Mouse (Mus musculus) liver, embryonic 11.5 days (tissue): ENCODE measurements around the gene 9930021J03Rik. TPM values are rescaled to one million over a fixed set of nuclear protein-coding genes. Genes with fewer than 3 reads are reported as not detected.

Experiments
- ATAC-seq: fragments of 200-750 bp; cut with Nextera tagmentation; replicated peaks from 2 replicates; pipeline ENCODE4 v1.8.0; 2017; ENCODE audit warnings: moderate number of reproducible peaks, mild to moderate bottlenecking, moderate TSS enrichment, moderate library complexity; ENCODE audit not compliant: low FRiP score
- DNase-seq: peaks from one replicate; pipeline ENCODE4 v3.0.0-alpha.2; 2017; ENCODE audit warnings: low spot score
- H3K27ac ChIP-seq: fragments of 300-500 bp; sonication (generic); 2 replicates; pipeline ENCODE4 v1.5.1; 2014; ENCODE audit warnings: mild to moderate bottlenecking, low read depth, low read length, control low read depth
- H3K27me3 ChIP-seq: fragments of 300-500 bp; sonication (generic); replicated peaks from 2 replicates; pipeline ENCODE4 v1.6.1; 2014; ENCODE audit warnings: low read length, mixed read lengths; ENCODE audit not compliant: control insufficient read depth, insufficient read depth
- H3K36me3 ChIP-seq: fragments of 300-500 bp; sonication (generic); 2 replicates; pipeline ENCODE4 v1.6.1; 2014; ENCODE audit warnings: mild to moderate bottlenecking, low read length, moderate library complexity, mixed read lengths; ENCODE audit not compliant: control insufficient read depth, insufficient read depth
- H3K4me1 ChIP-seq: fragments of 300-500 bp; sonication (generic); replicated peaks from 2 replicates; pipeline ENCODE4 v1.6.1; 2014; ENCODE audit warnings: low read length, mixed read lengths; ENCODE audit not compliant: control insufficient read depth, insufficient read depth
- H3K4me2 ChIP-seq: fragments of 300-500 bp; sonication (generic); 2 replicates; pipeline ENCODE4 v1.6.1; 2014; ENCODE audit warnings: mild to moderate bottlenecking, control low read depth, moderate library complexity
- H3K4me3 ChIP-seq: fragments of 300-500 bp; sonication (generic); 2 replicates; pipeline ENCODE4 v1.5.1; 2014; ENCODE audit warnings: low read depth, low read length, control low read depth
- H3K9ac ChIP-seq: fragments of 300-500 bp; sonication (generic); 2 replicates; pipeline ENCODE4 v1.6.1; 2014; ENCODE audit warnings: low read depth, low read length, control low read depth
- H3K9me3 ChIP-seq: fragments of 300-500 bp; sonication (generic); 2 replicates; pipeline ENCODE4 v1.6.1; 2016; ENCODE audit warnings: low read length, inconsistent platforms, mixed read lengths; ENCODE audit not compliant: control insufficient read depth
- WGBS: fragments of 180-500 bp; shearing (Covaris S2); extraction: QIAGEN DNeasy Blood & Tissue Kit; methylation state at CpG from one replicate; pipeline ENCODE4 v1.1.7; 2014; 5-methylcytosine and 5-hydroxymethylcytosine counted together
- polyA plus RNA-seq: library from polyadenylated mRNA; unstranded; fragments of >200 nt; fragmentation: Nextera tagmentation; extraction: Ambion mirVana; gene quantifications from 2 replicates; pipeline ENCODE4 v1.2.1, GENCODE M21; 2014

The 9930021J03Rik gene
- polyA plus RNA-seq, 1 experiment from 2014 or later: 5.2 TPM

DNA sequence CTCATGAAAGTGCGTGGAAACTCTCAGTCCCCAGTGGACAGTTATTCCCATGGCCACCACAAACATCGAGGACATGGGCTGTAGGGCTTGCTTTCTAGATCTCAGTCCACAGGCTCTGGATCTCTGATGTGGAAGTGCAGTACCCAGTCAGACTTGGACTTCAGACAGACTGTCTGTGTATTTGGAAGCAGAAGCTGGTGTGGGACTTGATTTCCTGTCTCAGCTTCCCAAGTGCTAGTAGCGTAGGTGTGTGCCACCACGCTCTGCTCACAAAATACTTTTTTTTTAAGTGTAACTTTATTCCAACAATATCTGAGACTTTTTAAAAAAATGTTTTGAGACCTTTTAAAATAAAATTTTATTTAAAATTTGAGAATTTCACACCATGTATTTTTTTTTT, 109.5 kb downstream of the 9930021J03Rik start:
- no peak overlapping the region for H3K27ac ChIP-seq
- ATAC-seq (no peak), DNase-seq (no peak)
- no peak overlapping the region for H3K4me3 ChIP-seq
- H3K9me3 ChIP-seq: no peaks in the 10 kb centered on the region
- H3K27me3 ChIP-seq: no peaks in the 10 kb centered on the region
- H3K4me1 ChIP-seq: no peaks in the 10 kb centered on the region
- H3K36me3 ChIP-seq: no peaks in the 10 kb centered on the region
- no peak overlapping the region for H3K4me2 ChIP-seq
- no peak overlapping the region for H3K9ac ChIP-seq
- WGBS: 89% methylated on average over 4 of the region's 4 CpGs

DNA sequence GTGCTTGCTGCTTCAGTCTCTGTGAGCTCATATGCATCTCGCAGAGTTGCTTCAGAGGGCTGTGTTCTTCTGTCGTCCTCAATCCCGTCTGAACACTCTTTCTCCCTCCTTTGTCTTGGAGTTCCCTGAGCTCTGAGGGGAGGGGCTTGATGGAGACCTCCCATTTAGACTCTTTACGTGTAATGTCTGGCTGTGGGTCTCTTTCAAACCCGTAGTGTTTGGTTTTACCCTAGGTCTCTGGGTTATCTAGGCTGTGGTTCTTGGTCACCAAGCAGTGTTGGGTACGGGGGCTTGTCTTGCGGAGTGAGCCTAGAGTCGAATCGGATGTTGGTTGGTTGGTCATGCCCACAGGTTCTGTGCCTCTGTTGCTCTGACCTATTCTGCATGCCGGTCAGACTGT, 110.7 kb downstream of the 9930021J03Rik start:
- H3K4me3 ChIP-seq: no peak overlapping the region
- no peaks in the 10 kb centered on the region for H3K9me3 ChIP-seq
- H3K27ac ChIP-seq: no peak overlapping the region
- ATAC-seq: no peak
- no peaks in the 10 kb centered on the region for H3K4me1 ChIP-seq
- no peaks in the 10 kb centered on the region for H3K27me3 ChIP-seq
- no peak for DNase-seq
- H3K4me2 ChIP-seq: no peak overlapping the region
- no peak overlapping the region for H3K9ac ChIP-seq
- WGBS: 91% methylated on average over 10 of the region's 10 CpGs
- no peaks in the 10 kb centered on the region for H3K36me3 ChIP-seq

DNA sequence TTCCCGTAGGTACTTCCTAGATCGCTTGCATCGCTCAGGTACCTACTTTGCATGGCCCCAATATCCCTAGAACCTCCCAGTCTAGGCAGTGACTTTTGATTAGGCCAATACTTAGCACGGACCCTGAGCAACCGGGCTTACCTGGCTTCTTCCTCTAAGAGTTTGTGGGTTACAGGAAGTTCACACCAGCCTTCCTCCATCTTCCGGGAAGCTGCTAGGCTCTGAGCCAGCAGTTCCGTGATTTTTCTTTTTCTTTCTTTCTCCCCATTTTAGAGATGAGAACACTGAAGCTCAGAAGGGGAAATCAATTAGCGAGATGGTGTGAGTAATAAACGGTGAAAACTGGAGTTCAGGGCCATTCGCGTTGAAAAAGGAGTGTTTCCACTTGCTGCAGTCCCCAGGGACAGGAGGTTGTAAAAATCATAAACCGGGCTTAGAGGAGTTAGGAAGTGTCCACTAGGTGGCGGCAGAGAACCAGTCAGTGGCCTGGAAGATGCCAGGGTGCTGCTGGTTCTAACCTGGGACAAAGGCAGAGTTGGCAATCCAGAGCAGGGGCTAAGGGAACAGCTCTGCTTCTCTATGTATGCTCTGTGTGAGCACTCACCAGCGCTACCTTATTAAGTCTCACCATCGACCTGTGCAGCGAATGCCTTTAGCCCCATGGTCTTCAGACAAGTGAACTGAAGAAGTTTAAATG, 121.8 kb downstream of the 9930021J03Rik start:
- no peaks in the 10 kb centered on the region for H3K27me3 ChIP-seq
- no peak overlapping the region for H3K4me2 ChIP-seq
- no peak overlapping the region for H3K9ac ChIP-seq
- peaks cover 9% of the 10 kb centered on the region; the same call in 1 of the 2 replicates for H3K9me3 ChIP-seq
- no peak overlapping the region for H3K27ac ChIP-seq
- peak; percentile 56 for DNase-seq
- H3K36me3 ChIP-seq: no peaks in the 10 kb centered on the region
- 51% methylated on average over 16 of the region's 16 CpGs for WGBS
- H3K4me1 ChIP-seq: no peaks in the 10 kb centered on the region; the same call in 1 of the 2 replicates
- ATAC-seq: no peak
- no peak overlapping the region for H3K4me3 ChIP-seq

DNA sequence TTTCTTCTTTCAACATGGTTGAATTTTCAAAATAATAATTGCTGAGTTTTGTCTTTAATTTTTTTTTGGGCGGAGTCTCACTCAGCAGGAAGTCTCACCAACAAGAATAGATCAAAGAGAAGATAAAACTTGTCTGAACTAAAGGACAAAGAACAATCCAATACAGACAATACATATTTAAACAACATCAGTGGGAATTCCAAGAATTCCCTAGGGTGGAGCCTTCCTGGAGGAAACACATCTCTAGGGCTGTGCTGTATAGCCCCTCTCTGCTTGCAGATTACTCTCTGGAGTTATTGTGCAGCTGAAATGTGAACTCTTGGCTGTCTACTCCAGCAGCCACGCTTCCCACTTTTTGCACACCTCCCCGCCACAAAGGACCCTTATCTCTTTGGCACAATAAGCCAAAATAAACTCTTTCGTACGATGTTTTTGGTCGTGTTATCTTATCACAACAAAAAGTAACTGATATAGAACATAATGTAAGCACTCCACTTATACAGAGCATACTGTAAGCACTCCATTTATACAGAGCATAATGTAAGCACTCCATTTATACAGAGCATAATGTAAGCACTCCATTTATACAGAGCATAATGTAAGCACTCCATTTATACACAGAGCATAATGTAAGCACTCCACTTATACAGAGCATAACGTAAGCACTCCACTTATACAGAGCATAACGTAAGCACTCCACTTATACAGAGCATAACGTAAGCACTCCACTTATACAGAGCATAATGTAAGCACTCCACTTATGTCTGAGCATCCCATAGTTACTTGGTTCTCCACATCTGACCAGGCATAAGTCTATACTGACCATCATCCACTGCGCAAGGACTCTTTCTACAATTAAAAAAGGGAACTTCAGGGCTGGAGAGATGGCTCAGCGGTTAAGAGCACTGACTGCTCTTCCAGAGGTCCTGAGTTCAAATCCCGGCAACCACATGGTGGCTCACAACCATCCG, 125.3 kb downstream of the 9930021J03Rik start:
- no peaks in the 10 kb centered on the region; the same call in 1 of the 2 replicates for H3K4me1 ChIP-seq
- no peak for ATAC-seq

DNA sequence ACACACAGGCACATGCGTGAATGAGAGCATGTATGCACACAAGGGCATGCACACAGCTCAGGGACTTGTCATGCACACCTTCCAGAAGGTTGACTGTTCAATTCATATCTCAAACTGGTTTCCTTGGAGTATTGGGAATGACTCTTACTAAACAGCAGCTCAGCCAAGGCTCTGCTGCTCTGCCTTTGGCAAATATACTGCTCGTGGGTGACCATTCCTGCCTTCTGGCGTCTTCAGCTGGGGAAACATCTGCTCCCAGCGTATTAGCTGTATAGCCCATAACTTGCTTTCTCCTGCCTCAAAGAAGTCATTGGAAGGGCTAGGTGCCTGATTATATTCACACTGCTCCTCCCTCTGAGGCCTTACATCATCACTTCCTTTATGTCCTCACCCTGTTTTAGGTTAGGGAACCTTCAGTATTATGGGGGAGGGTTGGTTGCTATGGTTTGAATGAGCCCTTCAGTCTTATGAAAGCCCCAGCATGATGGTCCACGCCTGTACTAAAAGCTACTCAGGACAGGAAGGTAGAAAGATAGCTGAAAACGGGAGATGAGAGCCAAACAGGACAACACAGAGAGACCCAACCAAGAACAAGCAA, 127.5 kb downstream of the 9930021J03Rik start:
- H3K4me3 ChIP-seq: no peak overlapping the region
- H3K9me3 ChIP-seq: no peaks in the 10 kb centered on the region
- H3K4me1 ChIP-seq: no peaks in the 10 kb centered on the region; the same call in 1 of the 2 replicates
- no peak overlapping the region for H3K9ac ChIP-seq
- H3K36me3 ChIP-seq: no peaks in the 10 kb centered on the region
- DNase-seq: no peak
- no peak for ATAC-seq
- H3K27me3 ChIP-seq: no peaks in the 10 kb centered on the region
- H3K4me2 ChIP-seq: no peak overlapping the region
- no peak overlapping the region for H3K27ac ChIP-seq
- 79% methylated on average over 6 of the region's 6 CpGs for WGBS

More for the DNA sequence above, 125.3 kb downstream of the 9930021J03Rik start:
- Histone ChIP-seq H3K9me3 (peaks cover 9% of the 10 kb centered on the region; the same call in 1 of the 2 replicates), H3K4me3 (no peak overlapping the region), H3K9ac (no peak overlapping the region), H3K36me3 (no peaks in the 10 kb centered on the region), H3K27ac (no peak overlapping the region), H3K4me2 (no peak overlapping the region), H3K27me3 (no peaks in the 10 kb centered on the region)
- WGBS: 60% methylated on average over 13 of the region's 13 CpGs
- no peak for DNase-seq

DNA sequence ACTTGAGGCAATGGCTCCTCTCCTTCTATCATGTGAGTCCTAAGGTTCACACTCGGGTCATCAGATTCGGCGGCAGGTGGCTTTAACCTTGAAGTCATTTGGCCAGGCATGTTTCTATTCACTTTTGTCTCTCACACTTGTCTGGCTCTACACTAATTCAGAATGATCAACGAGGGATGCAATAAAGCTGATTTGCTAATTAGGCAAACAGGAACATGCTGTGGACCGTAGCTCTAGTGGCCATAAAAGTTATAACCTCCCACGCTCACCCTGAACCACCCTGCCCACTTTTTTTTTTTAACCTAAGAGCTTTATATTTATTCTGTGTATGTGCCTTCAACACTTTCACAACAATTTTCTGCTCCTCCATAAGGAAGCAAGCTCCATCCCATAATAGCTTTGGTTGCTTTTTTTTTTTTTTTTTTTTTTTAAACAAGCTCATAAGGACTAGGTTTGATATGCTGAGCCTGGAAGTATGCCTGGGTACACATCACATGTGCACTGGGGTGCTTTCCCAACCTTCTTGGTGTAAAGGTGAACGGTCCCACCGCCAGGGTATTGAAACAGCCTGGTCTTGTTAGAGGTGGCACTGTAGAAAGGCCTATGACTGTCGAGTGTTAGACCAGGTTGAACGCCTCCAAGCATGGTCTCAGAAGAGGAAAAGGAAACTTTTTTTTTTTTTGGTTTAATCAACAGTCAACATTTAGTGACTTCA, 129.2 kb downstream of the 9930021J03Rik start:
- Histone ChIP-seq H3K9ac (no peak overlapping the region), H3K27me3 (no peaks in the 10 kb centered on the region), H3K4me1 (no peaks in the 10 kb centered on the region; the same call in 1 of the 2 replicates), H3K27ac (no peak overlapping the region), H3K4me2 (no peak overlapping the region), H3K36me3 (no peaks in the 10 kb centered on the region), H3K4me3 (no peak overlapping the region), H3K9me3 (no peaks in the 10 kb centered on the region)
- DNase-seq (no peak), ATAC-seq (no peak)
- WGBS: 84% methylated on average over 10 of the region's 10 CpGs

DNA sequence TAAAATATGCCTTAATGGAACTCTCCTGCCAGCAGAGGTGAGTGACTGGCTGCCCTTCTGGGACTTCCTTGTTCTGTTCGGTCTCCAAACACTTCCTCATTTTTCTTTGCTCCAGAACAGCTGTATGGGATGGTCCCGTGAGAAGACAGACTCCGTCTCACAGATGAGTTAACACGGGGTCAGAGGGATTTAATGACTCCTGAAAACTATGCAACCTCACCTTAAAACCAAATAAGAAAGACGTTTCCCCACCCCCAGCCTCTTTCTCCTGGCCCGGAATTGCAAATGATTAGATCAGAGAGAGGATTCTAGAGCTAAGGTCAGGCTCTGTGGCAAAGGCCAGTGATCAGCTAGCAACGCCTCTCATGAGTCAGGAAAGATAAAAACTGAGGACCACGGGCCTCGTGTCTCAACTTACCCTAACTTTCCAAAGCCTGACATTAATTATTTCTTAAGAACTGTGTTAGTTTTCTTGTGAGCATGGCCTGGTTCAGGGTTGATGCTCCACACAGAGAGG, 130.2 kb downstream of the 9930021J03Rik start:
- no peaks in the 10 kb centered on the region for H3K27me3 ChIP-seq
- no peak overlapping the region for H3K9ac ChIP-seq
- H3K4me1 ChIP-seq: no peaks in the 10 kb centered on the region; the same call in 1 of the 2 replicates
- no peak overlapping the region for H3K4me3 ChIP-seq
- H3K27ac ChIP-seq: no peak overlapping the region
- WGBS: 30% methylated on average over 9 of the region's 9 CpGs
- no peaks in the 10 kb centered on the region for H3K36me3 ChIP-seq
- H3K4me2 ChIP-seq: no peak overlapping the region
- H3K9me3 ChIP-seq: no peaks in the 10 kb centered on the region
- no peak for ATAC-seq
- no peak for DNase-seq

DNA sequence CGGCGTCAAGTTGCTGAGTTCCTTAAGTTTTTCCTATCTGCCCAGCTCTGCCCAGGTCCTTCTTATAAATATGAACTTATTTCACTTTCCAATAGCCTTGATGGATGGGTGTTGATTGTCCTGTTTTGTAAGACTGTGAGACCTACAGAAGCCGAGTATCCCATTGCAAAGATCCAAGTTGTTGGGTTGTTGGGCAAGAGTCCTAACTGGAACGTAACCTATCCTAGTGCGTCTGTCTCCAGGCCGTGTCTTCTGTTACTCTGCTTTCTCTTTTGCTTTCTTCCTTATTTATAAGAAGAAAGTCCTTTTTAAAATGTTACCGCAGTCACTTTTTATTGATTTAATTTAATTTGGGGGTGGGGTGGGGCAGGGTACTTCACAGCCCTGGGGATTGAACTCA, 130.8 kb downstream of the 9930021J03Rik start:
- Histone ChIP-seq H3K9ac (no peak overlapping the region), H3K4me1 (no peaks in the 10 kb centered on the region), H3K4me3 (no peak overlapping the region), H3K27me3 (no peaks in the 10 kb centered on the region), H3K27ac (no peak overlapping the region), H3K36me3 (no peaks in the 10 kb centered on the region), H3K9me3 (no peaks in the 10 kb centered on the region), H3K4me2 (no peak overlapping the region)
- 92% methylated on average over 7 of the region's 7 CpGs for WGBS
- ATAC-seq: no peak
- no peak for DNase-seq
